Mouse (Mus musculus) effector memory CD4-positive, alpha-beta T cell, adult 5 months (primary cell): ENCODE data around the gene Man2a2. TPM values are rescaled to one million over a fixed set of nuclear protein-coding genes. Genes with fewer than 3 reads are reported as not detected.

Source experiments
- polyA plus RNA-seq: library from polyadenylated mRNA; unstranded; fragments of 100-300 nt; shearing (Covaris generic); gene quantifications from one replicate; pipeline ENCODE4 v1.2.1, GENCODE M21; 2017

The Man2a2 gene
- 97.4 TPM for polyA plus RNA-seq

DNA sequence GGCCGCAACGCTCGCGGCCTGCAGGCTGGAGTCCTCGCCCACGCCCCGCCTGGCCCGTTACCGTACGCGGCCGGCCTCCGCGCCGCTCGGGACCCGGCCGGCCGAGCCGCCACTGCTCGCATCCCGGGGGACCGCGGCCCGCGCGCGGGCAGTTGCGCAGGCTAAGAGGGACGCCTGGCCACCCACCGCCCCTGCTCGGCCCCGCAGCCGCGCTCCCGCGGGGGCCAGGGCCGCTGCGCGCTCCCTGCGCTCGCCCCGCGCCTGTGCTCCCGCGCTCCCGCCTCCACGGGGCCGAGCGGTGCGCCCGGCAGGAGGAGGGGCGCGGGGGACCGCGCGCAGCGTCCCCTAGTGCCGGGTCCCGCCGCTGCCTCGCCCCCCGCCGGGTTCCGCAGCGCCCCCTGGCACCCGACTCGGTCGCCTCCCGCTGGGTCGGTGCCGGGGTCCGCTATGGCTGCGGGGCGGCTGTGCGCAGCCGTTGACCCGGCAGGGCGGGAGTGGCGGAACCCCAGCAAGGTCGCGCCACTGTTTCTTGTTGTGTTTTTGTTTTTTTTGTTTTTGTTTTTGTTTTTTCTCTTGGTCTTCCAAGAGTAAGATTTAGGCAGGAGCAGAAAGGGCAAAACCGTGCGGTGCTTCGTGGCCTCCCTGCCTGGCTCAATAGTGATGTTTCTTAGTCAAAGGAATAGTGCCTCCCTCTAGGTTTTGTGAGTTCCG lies at the start of gene Man2a2:
Man2a2 (minus strand) TSS at position 335 of the 711 bp plus-strand sequence.

DNA sequence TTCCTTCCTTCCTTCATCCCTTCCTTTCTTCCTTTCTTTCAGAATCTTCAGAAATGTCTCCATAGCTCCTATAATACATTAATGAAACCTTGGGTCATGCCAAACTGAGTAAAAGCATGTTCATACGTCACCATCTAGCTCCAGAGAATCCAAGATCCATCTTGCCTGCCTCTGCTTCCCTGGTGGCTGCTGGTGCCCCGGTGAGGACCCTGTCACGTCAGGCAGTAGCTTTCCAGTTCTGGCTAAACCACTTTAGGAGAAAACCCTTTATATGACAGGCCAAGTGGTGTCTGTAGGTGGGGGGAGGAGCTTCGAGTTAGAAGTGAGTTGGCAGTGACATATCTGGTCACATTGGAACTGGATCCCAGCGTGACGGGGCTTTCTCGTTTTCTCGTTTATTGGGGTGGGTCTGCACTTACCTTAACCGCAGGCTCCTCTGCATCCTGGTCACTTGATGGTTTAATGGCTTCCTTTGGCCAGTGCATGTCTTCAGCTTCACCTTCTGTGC lies 34.1 kb upstream of the Man2a2 start, which contains the start of gene Furin:
Furin (minus strand) TSS at position 249 of the 508 bp plus-strand sequence.

DNA sequence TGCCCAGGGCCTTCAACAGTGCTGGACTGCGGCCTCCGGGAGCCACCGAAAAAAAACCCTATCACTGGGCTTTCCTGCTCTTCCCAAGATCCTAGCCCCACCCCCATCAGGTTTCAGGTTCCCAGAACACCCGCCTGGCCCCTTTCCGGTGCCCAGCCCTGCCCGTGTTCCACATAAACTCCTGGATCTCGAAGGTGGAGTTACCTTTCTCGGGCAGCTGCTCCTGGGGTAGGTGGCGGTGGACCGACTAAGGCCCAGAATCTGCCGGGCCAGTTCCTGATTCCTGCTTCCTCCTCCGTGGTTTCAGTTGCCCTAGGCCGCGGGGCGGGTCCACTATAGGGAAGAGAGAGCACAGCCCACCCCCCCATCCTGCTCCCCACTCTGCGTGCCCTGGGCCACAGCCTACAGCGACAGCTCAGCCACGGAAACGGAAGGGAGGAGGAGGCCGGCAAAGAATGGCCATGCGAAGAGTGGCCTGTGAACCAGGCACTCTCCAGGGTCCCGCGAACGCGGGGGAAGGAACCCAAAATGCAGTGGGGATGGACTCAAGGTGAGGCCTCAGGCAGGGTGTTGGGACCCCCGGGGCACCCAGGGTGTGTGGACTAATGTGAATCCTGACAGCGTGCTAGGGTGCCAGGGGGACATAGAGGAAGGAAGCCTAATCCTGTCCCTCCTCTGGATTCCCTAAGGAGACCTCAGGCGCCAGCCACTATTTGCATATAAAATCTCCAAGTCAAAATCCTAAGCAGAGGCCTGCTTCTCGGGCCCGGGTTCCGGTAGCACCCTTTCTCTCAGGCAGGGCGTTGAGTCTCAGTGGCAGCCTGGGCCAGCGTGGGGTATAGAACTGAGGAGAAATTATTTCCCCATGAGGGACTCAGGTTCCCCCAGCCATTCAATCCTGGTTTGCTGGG lies 16.7 kb upstream of the Man2a2 start, which contains the start of gene Fes:
Fes (minus strand) TSS at position 314 of the 911 bp plus-strand sequence.

DNA sequence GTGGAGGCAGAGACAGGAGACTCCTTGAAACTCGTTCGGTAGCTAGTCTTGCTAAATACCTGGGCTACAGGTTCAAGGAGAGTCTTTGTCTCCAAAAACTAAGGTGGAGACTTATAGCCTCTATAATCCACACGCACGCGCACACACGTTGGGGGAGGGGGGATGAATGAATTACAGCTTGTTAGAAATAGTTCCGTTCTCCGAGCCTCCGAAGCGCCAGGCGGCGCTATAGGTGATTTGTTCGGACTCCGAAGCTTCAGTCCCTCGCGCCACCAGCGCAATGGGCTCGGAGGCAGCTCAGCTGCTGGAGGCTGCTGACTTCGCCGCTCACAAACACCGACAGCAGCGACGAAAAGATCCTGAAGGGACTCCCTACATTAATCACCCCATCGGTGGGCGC lies 28.3 kb downstream of the Man2a2 start, which contains the start of gene Hddc3:
Hddc3 (plus strand) TSS at position 247 of the 400 bp plus-strand sequence.

DNA sequence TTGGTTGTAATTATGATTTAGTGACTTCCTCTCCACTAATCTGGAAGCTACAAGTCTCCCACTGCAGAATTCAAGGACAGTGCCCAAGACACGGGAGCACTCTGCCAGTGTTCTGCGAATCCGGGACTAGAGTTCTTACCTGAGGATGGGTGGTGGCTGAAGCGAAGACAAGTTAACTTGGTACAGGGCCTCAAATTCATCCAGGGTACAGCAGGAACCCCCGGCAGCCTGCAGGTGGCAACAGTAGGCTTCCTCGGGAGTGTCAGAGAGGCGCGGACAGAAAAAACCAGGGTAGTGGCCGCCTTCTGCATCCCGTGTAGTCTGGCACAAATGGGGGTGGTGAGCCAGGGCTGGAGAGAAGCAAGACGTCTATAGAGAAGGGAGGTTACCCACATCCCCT lies 30.4 kb downstream of the Man2a2 start, which contains the start of gene Unc45a:
Unc45a (minus strand) TSS at position 213 of the 400 bp plus-strand sequence.

DNA sequence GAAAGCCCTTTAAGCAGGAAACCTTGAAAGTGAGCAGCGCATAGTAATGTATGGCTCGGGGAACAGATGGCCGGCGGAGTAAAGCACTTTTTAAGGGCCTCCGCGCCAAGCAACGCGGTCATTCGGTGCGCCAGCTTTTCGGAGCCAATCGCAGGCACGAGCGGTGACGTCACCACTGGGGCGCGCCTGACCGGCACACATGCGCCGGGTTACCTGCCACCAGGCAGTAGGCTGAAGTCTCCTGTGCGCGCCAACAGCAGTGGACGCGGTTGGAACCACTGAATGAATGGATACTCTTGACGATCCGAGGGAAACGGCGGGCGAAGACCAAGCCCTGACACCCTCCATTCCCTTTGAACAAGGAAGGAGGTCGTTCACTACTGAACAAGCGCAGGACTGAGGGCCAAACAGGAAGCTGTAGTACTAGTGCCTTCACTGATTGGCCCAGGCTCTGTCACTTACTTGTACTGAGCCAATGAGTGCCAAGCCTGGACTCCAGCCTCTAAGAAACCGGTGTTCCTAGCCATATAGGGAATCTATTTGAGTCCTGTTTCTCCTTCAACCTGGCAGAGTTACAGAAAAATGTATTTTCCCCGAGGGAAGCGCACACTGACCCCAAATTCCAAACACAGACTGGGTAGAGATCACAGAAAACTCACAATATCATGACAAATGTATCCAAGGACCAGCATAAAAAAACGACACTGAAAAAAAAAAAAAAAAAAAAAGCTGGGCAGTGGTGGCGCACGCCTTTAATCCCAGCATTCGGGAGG lies 46.9 kb downstream of the Man2a2 start, which contains the start of gene Rccd1:
Rccd1 (minus strand) TSS at position 412 of the 773 bp plus-strand sequence.

Other genes with a start within 250 kb of the Man2a2 start
- 6.3 TPM for gene Sema4b, start 184.5 kb downstream of the Man2a2 start, polyA plus RNA-seq
- 71.5 TPM for gene Cib1, start 138.6 kb downstream of the Man2a2 start, polyA plus RNA-seq
- gene Gdpgp1, start 138.5 kb downstream of the Man2a2 start, polyA plus RNA-seq = 2.4 TPM
- gene Ttll13, start 125.0 kb downstream of the Man2a2 start, polyA plus RNA-seq = not detected
- gene Ngrn, start 110.2 kb downstream of the Man2a2 start, polyA plus RNA-seq = 20.9 TPM
- gene Vps33b, start 101.7 kb downstream of the Man2a2 start, polyA plus RNA-seq = 42.4 TPM
- 8.7 TPM for gene Prc1, start 76.9 kb downstream of the Man2a2 start, polyA plus RNA-seq
- 34.1 TPM for gene Rccd1, start 46.9 kb downstream of the Man2a2 start, polyA plus RNA-seq
- 165 TPM for gene Unc45a, start 30.4 kb downstream of the Man2a2 start, polyA plus RNA-seq
- 6.1 TPM for gene Hddc3, start 28.3 kb downstream of the Man2a2 start, polyA plus RNA-seq
- 4.8 TPM for gene Fes, start 16.6 kb upstream of the Man2a2 start, polyA plus RNA-seq
- gene Furin, start 34.1 kb upstream of the Man2a2 start, polyA plus RNA-seq = 190 TPM
- gene Blm, start 163.7 kb upstream of the Man2a2 start, polyA plus RNA-seq = 8.0 TPM